Mouse (Mus musculus) brain, embryonic 14.5 days (tissue): ENCODE measurements at regions not wholly inside any gene's neighbourhood (a gene's known extent, or its start where the extent isn't known, plus 50 kb on each side); places are given as distances from the start of the nearest gene placed in this dataset.

Experiments used
- CTCF ChIP-seq: fragments of 200-500 bp; IDR thresholded peaks from 2 replicates; pipeline ENCODE4 v1.5.1; 2012; ENCODE audit warnings: inconsistent platforms, mild to moderate bottlenecking, moderate library complexity, borderline replicate concordance; ENCODE audit not compliant: insufficient read depth, insufficient read length; ENCODE audit errors: extremely low read depth
- POLR2A ChIP-seq: fragments of 200-500 bp; IDR thresholded peaks from 2 replicates; pipeline ENCODE4 v1.6.1; 2012; ENCODE audit warnings: mild to moderate bottlenecking, inconsistent platforms, borderline replicate concordance; ENCODE audit not compliant: poor library complexity, insufficient read depth, insufficient read length, severe bottlenecking; ENCODE audit errors: extremely low read depth

GRCm38 (mm10) chr16:27925528-27926360 lies 537.1 kb downstream of the Ccdc50 start:
- TF ChIP-seq CTCF (no peak), POLR2A (no peak)
